Mouse (Mus musculus) embryonic fibroblast, embryonic 13.5 days (primary cell): Measurements from ENCODE around the gene Hist1h4f.

ENCODE experiments used
- CTCF ChIP-seq: IDR thresholded peaks from 2 replicates; pipeline ENCODE4 v1.5.1; 2011; ENCODE audit warnings: mild to moderate bottlenecking, control low read depth, low read length, moderate library complexity, borderline replicate concordance; ENCODE audit not compliant: insufficient read depth
- POLR2A ChIP-seq: IDR thresholded peaks from 2 replicates; pipeline ENCODE4 v1.6.1; 2011; ENCODE audit warnings: low read depth, mild to moderate bottlenecking, control low read depth, low read length, moderate library complexity

DNA sequence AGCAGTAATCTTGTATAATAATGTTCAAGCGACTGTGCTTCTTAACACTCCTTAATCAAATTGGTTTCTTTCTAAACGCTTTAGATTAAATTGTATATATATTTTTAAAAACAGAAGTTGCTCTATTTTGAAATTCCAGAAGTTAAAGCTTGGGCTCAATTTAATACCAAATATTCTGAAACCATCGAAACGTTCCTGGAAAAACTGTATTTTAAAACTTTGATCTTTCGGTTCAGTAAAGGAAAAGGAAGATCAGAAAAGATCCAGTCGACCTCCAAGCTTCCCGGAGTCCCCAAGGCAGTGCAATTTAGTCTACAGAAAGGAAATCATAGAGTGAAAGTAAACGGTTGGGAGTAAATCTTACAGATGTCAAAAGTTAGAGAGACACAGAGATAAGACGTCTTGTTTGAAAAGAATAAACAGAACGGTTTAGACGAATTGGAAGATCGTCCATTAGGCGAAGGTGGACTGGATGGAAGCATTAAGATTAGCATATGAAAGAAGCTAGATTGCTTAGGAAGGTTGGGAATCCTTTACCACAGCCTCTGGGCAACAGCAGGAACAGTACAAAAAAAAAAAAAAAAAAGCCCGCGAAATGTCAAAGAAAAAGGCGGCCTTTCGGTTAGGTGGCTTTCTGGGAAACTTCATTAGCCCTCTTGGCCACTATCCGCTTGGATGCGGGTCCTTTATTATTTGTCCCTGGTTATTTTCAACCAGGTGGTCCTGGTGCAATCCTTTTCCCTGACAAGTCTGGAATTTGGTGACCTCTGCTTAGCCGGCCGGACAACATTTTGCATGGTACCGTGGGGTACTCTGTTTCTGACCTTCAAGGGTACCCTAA, 34.9 kb upstream of the Hist1h4f start:
- no peak for TF ChIP-seq CTCF
- TF ChIP-seq POLR2A, result peak; percentile 33; the same call in 1 of the 2 replicates
